Mouse (Mus musculus): ENCODE measurements around the gene Oas2.

The Oas2 gene

DNA sequence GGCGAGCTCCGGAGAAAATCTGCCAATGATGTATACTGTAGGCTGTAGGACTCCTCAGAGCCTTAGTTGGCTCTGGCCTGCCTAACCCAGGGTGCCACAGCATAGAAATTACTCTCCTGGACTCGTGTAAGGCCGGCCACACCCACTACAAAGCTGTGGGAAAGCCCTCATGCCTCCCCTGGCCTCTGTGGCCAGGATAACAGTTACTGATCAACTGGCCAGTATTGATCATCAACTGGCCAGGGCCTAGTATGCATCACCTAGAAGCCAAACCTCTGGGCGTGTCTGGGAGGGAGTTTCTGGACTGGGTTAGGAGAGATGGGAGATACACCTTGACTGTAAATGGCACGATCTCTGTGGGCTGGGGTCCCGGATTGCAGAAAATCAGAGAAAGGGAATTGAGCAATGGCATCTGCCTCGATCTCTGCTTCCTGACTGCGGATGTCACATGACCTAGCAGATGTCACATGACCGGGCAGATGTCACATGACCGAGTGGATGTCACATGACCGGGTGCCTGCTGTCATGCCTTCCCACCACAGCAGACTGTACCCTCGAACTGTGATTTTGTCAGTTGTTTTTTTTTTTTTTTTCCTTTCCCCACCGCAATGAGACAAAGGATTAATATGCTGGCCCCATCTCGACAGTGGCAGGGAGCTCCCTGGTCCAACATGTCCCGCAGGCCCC is 53.5 kb downstream of the Oas2 start:
- DNase-seq (ENCODE audit: low read depth), result no peak

DNA sequence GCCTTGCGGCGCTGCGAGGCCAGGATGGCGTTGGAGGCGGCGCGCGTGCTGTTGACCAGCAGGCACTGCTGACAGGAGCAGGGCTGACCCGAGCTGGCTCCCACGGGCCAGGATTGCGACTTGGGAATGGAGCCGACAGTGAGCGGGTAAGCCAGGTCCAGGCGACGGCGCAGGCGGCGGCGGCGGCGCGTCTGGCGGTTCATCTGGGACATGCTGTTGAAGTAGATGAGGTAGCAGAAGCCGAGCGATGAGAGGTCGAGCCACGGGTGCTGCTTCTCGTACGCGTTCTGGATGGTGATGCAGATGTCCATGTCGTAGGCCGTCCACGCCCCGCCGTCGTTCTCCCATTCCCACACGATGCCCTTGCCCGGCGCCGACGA is 55.0 kb downstream of the Oas2 start:
- DNase-seq (ENCODE audit: low read depth), result no peak

GRCm38 (mm10) chr5:120693931-120694694 is 55.5 kb downstream of the Oas2 start:
- no peak for DNase-seq (ENCODE audit: low read depth)

- no peak for DNase-seq (ENCODE audit: low read depth)
Measured at GRCm38 (mm10) chr5:120692034-120692433, 57.6 kb downstream of the Oas2 start.

DNA sequence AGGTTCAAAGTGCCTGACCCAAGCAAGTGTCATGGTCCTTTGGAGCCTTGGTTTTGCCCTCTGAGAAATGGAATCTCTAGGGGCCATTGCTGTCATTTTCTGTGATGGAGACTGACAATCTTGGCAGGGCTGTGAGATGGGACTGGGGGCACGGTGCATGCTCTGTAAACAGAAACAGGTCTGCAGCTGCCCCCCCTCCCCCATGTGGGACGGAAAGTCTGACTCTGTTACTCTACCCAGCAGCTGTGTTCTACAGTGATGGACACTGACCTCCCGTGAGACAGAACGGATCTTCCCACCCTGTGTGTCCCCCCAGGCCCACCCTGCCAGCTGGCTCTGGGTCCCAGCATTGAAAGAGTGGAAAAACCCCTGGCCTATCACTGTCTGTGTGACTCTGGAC is 59.2 kb downstream of the Oas2 start:
- DNase-seq (ENCODE audit: low read depth), result no peak

GRCm38 (mm10) chr5:120688434-120688833 is 61.2 kb downstream of the Oas2 start:
- no peak for DNase-seq (ENCODE audit: low read depth)

- no peak for DNase-seq (ENCODE audit: low read depth)
Measured at GRCm38 (mm10) chr5:120687897-120688296, 61.8 kb downstream of the Oas2 start.

GRCm38 (mm10) chr5:120687484-120687851 is 62.2 kb downstream of the Oas2 start:
- DNase-seq (ENCODE audit: low read depth), result no peak

- DNase-seq (ENCODE audit: low read depth), result no peak
Measured at GRCm38 (mm10) chr5:120686749-120687483, 62.7 kb downstream of the Oas2 start.

DNA sequence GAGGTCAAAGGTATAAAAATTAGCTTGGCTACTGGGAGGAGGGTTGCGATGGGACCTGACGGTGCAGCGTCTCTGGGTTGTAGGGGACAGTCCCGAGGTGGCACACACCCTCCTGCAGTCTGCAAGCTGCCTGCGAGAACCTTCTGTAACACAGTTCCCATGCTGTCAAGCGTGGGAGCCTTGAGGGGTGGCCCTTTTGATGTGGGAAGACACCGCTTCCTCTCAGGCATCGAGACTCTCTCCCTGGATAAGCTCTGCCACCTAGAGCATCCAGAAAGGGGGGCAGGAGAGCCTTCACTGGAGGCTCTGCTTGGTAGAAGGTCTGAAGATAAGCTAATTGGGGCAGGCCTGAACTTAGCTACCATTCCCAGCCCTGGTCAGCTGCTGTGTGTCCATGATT is 64.0 kb downstream of the Oas2 start:
- DNase-seq (ENCODE audit: low read depth), result no peak

GRCm38 (mm10) chr5:120682982-120683771 is 66.5 kb downstream of the Oas2 start:
- DNase-seq (ENCODE audit: low read depth), result no peak

GRCm38 (mm10) chr5:120680918-120681317 is 68.7 kb downstream of the Oas2 start:
- no peak for DNase-seq (ENCODE audit: low read depth)
